Mouse (Mus musculus): Measurements from ENCODE around the gene Cog8.
"Not testable (repeated sequence)": the region's sequence is repeated elsewhere in the genome, so short reads cannot be mapped to it uniquely, and the experiment has no call there.

DNA sequence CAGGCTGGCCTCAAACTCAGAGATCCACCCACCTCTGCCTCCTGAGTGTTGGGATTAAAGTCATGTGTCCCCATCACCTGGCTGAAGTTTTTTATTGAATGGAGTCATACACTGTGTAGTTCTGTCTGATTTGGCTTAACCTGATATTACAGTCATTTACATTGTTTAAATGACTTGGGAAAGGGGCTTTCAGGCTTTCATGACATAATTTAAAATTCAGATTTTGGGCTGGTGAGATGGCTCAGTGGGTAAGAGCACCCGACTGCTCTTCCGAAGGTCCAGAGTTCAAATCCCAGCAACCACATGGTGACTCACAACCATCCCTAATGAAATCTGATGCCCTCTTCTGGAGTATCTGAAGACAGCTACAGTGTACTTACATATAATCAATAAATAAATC is 22.9 kb downstream of the Cog8 start:
- not testable (repeated sequence) for TF ChIP-seq CTCF (IDR thresholded peaks at IDR 0.05; ENCODE audit: control insufficient read depth, insufficient read depth, low read length); POLR2A (IDR thresholded peaks at IDR 0.05; ENCODE audit: borderline replicate concordance, control insufficient read depth, low read depth, low read length)
